Mouse (Mus musculus) CH12.LX (cell line): ENCODE results near the gene Cdk14. TPM values are rescaled to one million over a fixed set of nuclear protein-coding genes. Genes with fewer than 3 reads are reported as not detected.
A peak's percentile ranks its signal among the peaks of the same experiment; 100 is the strongest.

Experiments used
- DNase-seq: peaks from one replicate; pipeline ENCODE4 v3.0.0-alpha.2; 2013; ENCODE audit errors: extremely low read depth
- H3K27ac ChIP-seq: 2 replicates; pipeline ENCODE4 v1.5.1; 2012; ENCODE audit warnings: low read depth, mild to moderate bottlenecking, control low read depth, moderate library complexity; ENCODE audit not compliant: insufficient read depth
- H3K27me3 ChIP-seq: replicated peaks from 2 replicates; pipeline ENCODE3; 2012; ENCODE audit warnings: inconsistent platforms
- H3K36me3 ChIP-seq, 2 experiments: replicated peaks in 1 of 2; 2 replicates each; pipeline versions ENCODE3 to v1.6.1; 2012; ENCODE audit warnings: inconsistent platforms in 1 of 2, low read length in 1 of 2, mild to moderate bottlenecking in 1 of 2, mixed read lengths in 1 of 2, moderate library complexity in 1 of 2; ENCODE audit not compliant: control insufficient read depth in 1 of 2, insufficient read depth in 1 of 2
- H3K4me1 ChIP-seq, 2 experiments: 2 replicates each; pipeline ENCODE4 v1.6.1; 2012; ENCODE audit warnings: inconsistent platforms in 1 of 2, moderate library complexity in 1 of 2; ENCODE audit not compliant: insufficient read depth in 2 of 2, control insufficient read depth in 1 of 2
- H3K4me2 ChIP-seq: 2 replicates; pipeline ENCODE4 v1.6.1; 2012; ENCODE audit warnings: low read depth, mild to moderate bottlenecking, control low read depth; ENCODE audit not compliant: poor library complexity, insufficient read depth, severe bottlenecking
- H3K4me3 ChIP-seq, 3 experiments: fragments of 150-350 bp in 1 of 3; sonication (generic) in 1 of 3; replicated peaks in 1 of 3; 2 replicates each; pipeline versions ENCODE3 to v1.5.1; 2011 to 2012; ENCODE audit warnings: low read depth in 2 of 3, low read length in 2 of 3, mild to moderate bottlenecking in 2 of 3, moderate library complexity in 2 of 3, control low read depth in 1 of 3, improper control_type of control experiment in 1 of 3, inconsistent platforms in 1 of 3, mixed read lengths in 1 of 3; ENCODE audit not compliant: poor library complexity in 1 of 3
- H3K79me2 ChIP-seq: replicated peaks from 2 replicates; pipeline ENCODE4 v1.6.1; 2012; ENCODE audit warnings: mild to moderate bottlenecking, moderate library complexity; ENCODE audit not compliant: control insufficient read depth, poor library complexity, insufficient read depth, severe bottlenecking; ENCODE audit errors: extremely low read depth
- H3K9ac ChIP-seq: 2 replicates; pipeline ENCODE4 v1.6.1; 2012; ENCODE audit warnings: low read depth, mild to moderate bottlenecking, control low read depth, moderate library complexity; ENCODE audit not compliant: insufficient read depth
- H3K9me3 ChIP-seq: replicated peaks from 2 replicates; pipeline ENCODE3; 2012; ENCODE audit warnings: low read length, inconsistent platforms, mixed read lengths
- BHLHE40 ChIP-seq: IDR thresholded peaks from 2 replicates; pipeline ENCODE4 v1.6.1; 2011; ENCODE audit warnings: mild to moderate bottlenecking, low read depth, low read length, improper control_type of control experiment
- CHD2 ChIP-seq: IDR thresholded peaks from 2 replicates; pipeline ENCODE4 v1.6.1; 2011; ENCODE audit warnings: low read length, improper control_type of control experiment
- CTCF ChIP-seq, 2 experiments: IDR thresholded peaks in 1 of 2; conservative IDR thresholded peaks in 1 of 2; 2 replicates each; pipeline ENCODE4 v1.5.1; 2011 to 2012; ENCODE audit warnings: low read depth in 2 of 2, low read length in 2 of 2, improper control_type of control experiment in 1 of 2, inconsistent platforms in 1 of 2, mild to moderate bottlenecking in 1 of 2, moderate library complexity in 1 of 2
- E2F4 ChIP-seq: IDR thresholded peaks from 2 replicates; pipeline ENCODE4 v1.6.1; 2011; ENCODE audit warnings: low read depth, low read length, improper control_type of control experiment; ENCODE audit not compliant: insufficient replicate concordance
- EP300 ChIP-seq: IDR thresholded peaks from 2 replicates; pipeline ENCODE4 v1.6.1; 2011; ENCODE audit warnings: low read length, improper control_type of control experiment
- ETS1 ChIP-seq: conservative IDR thresholded peaks from 2 replicates; pipeline ENCODE4 v1.6.1; 2012; ENCODE audit warnings: low read depth, mild to moderate bottlenecking, inconsistent platforms, low read length, improper control_type of control experiment, moderate library complexity
- GABPA ChIP-seq: IDR thresholded peaks from 2 replicates; pipeline ENCODE4 v1.6.1; 2012; ENCODE audit warnings: low read depth, low read length, improper control_type of control experiment, inconsistent platforms; ENCODE audit not compliant: insufficient replicate concordance
- HCFC1 ChIP-seq: IDR thresholded peaks from 2 replicates; pipeline ENCODE4 v1.6.1; 2012; ENCODE audit warnings: low read depth, mild to moderate bottlenecking, inconsistent platforms, low read length, improper control_type of control experiment
- IRF4 ChIP-seq: IDR thresholded peaks from 2 replicates; pipeline ENCODE4 v1.6.1; 2014; ENCODE audit warnings: low read depth, mild to moderate bottlenecking, inconsistent platforms, low read length, improper control_type of control experiment
- JUN ChIP-seq: IDR thresholded peaks from 2 replicates; pipeline ENCODE4 v1.6.1; 2011; ENCODE audit warnings: low read depth, mild to moderate bottlenecking, low read length, improper control_type of control experiment, moderate library complexity; ENCODE audit not compliant: insufficient read depth
- JUND ChIP-seq: conservative IDR thresholded peaks from 2 replicates; pipeline ENCODE4 v1.6.1; 2011; ENCODE audit warnings: low read depth, low read length, improper control_type of control experiment
- KAT2A ChIP-seq: IDR thresholded peaks from 2 replicates; pipeline ENCODE4 v1.6.1; 2012; ENCODE audit warnings: low read length, improper control_type of control experiment, inconsistent platforms; ENCODE audit not compliant: insufficient replicate concordance
- MAX ChIP-seq: IDR thresholded peaks from 2 replicates; pipeline ENCODE4 v1.6.1; 2011; ENCODE audit warnings: low read length, improper control_type of control experiment
- MAZ ChIP-seq: IDR thresholded peaks from 2 replicates; pipeline ENCODE4 v1.6.1; 2012; ENCODE audit warnings: low read depth, mild to moderate bottlenecking, inconsistent platforms, low read length, improper control_type of control experiment, moderate library complexity
- MYC ChIP-seq: IDR thresholded peaks from 2 replicates; pipeline ENCODE4 v1.6.1; 2011; ENCODE audit warnings: low read depth, mild to moderate bottlenecking, improper control_type of control experiment, low read length
- NELFE ChIP-seq: IDR thresholded peaks from 2 replicates; pipeline ENCODE4 v1.6.1; 2011; ENCODE audit warnings: low read depth, low read length, improper control_type of control experiment
- POLR2AphosphoS2 ChIP-seq: IDR thresholded peaks from 2 replicates; pipeline ENCODE4 v1.6.1; 2011; ENCODE audit warnings: low read depth, low read length, improper control_type of control experiment
- RAD21 ChIP-seq: IDR thresholded peaks from 2 replicates; pipeline ENCODE4 v1.6.1; 2011; ENCODE audit warnings: low read depth, mild to moderate bottlenecking, low read length, improper control_type of control experiment, moderate library complexity
- SIN3A ChIP-seq: IDR thresholded peaks from 2 replicates; pipeline ENCODE4 v1.6.1; 2012; ENCODE audit warnings: low read length, improper control_type of control experiment, inconsistent platforms
- SMC3 ChIP-seq: IDR thresholded peaks from 2 replicates; pipeline ENCODE4 v1.6.1; 2011; ENCODE audit warnings: low read depth, low read length, improper control_type of control experiment
- TBP ChIP-seq: conservative IDR thresholded peaks from 2 replicates; pipeline ENCODE4 v1.6.1; 2011; ENCODE audit warnings: low read depth, low read length, improper control_type of control experiment
- UBTF ChIP-seq: IDR thresholded peaks from 2 replicates; pipeline ENCODE4 v1.6.1; 2012; ENCODE audit warnings: low read depth, mild to moderate bottlenecking, inconsistent platforms, low read length, improper control_type of control experiment, moderate library complexity
- ZC3H11A ChIP-seq: IDR thresholded peaks from 2 replicates; pipeline ENCODE4 v1.6.1; 2012; ENCODE audit warnings: low read depth, mild to moderate bottlenecking, inconsistent platforms, low read length, improper control_type of control experiment
- ZMIZ1 ChIP-seq: IDR thresholded peaks from 2 replicates; pipeline ENCODE4 v1.6.1; 2012; ENCODE audit warnings: low read depth, mild to moderate bottlenecking, inconsistent platforms, low read length, improper control_type of control experiment
- ZNF384 ChIP-seq: IDR thresholded peaks from 2 replicates; pipeline ENCODE4 v1.6.1; 2012; ENCODE audit warnings: low read depth, low read length, improper control_type of control experiment, inconsistent platforms
- dilution Hi-C: fragments of 300-500 bp; cut with MboI; formaldehyde crosslinking; loops from 2 replicates; pipeline ENCODE4 v1.14.3; 2020; ENCODE audit warnings: low sequenced_read_pairs; ENCODE audit not compliant: extremely low pct_unique_long_range_greater_than_20kb, extremely low pct_ligation_motif_present
- in situ Hi-C: fragments of 300-500 bp; cut with MboI; formaldehyde crosslinking; loops from 3 replicates; pipeline ENCODE4 v1.14.3; 2019; ENCODE audit warnings: low sequenced_read_pairs, low pct_ligation_motif_present, low pct_unique_long_range_greater_than_20kb, mixed read lengths
- polyA plus RNA-seq: library from polyadenylated mRNA; unstranded; fragments of >175 nt; gene quantifications from 2 replicates; pipeline ENCODE4 v1.2.1, GENCODE M21; 2012; ENCODE audit warnings: low read depth; ENCODE audit not compliant: insufficient read length
- total RNA-seq, 2 experiments: library from RNA; depleted of rRNA; stranded (reverse); fragments of 300-350 nt in 1 of 2; fragments of >200 nt in 1 of 2; gene quantifications; 2 replicates each; pipeline ENCODE4 v1.2.3; 2012 to 2014

The Cdk14 gene
- total and polyA plus RNA-seq, 3 experiments: 3.7 to 12.0 (median 8.9) TPM

DNA sequence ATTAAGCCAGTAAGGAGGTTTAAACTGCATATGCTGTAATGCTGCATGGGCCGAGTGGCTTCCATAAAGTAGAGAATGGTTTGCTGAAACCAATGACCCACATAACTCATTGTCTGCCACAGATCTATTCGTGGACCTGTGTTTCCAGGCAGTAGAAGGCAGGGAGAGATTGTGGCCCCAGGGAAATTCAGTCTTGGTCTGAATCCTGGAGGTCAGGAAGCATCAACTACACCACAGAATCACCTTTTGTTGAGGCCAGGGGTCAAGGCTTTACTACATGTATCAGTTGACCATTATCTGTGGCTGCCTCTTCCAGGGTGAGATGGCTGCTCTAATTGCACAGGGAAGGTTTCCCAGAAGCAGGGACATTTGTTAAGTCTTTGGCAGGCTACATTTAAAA, 643.6 kb downstream of the Cdk14 start:
- no peaks in the 10 kb centered on the region for H3K79me2 ChIP-seq
- no peak for DNase-seq
- dilution Hi-C loops: no loop called here

GRCm38 (mm10) chr5:4773090-4773772, 646.9 kb downstream of the Cdk14 start:
- dilution Hi-C loops: no loop called here

More for the DNA sequence above, 643.6 kb downstream of the Cdk14 start:
- Histone ChIP-seq H3K27me3 (no peaks in the 10 kb centered on the region), H3K9me3 (no peaks in the 10 kb centered on the region), H3K4me3 (no peak overlapping the region), H3K36me3 (no peaks in the 10 kb centered on the region), H3K9ac (no peak overlapping the region), H3K4me2 (no peak overlapping the region), H3K4me1 (no peaks in the 10 kb centered on the region), H3K27ac (no peak overlapping the region)
- in situ Hi-C loops: no loop called here
- TF ChIP-seq UBTF (no peak), KAT2A (no peak), ETS1 (no peak), CHD2 (no peak), JUND (no peak), NELFE (no peak)

GRCm38 (mm10) chr5:4770609-4771008, 649.5 kb downstream of the Cdk14 start:
- Histone ChIP-seq H3K4me3 (no peak overlapping the region), H3K4me2 (no peak overlapping the region; the same call in 1 of the 2 replicates), H3K36me3 (no peaks in the 10 kb centered on the region), H3K9ac (no peak overlapping the region), H3K27me3 (no peaks in the 10 kb centered on the region), H3K27ac (peak overlapping the region; percentile 37; the same call in 1 of the 2 replicates), H3K79me2 (no peaks in the 10 kb centered on the region), H3K4me1 (peaks cover 24 to 49% of the 10 kb centered on the region in 2 experiments), H3K9me3 (no peaks in the 10 kb centered on the region)
- in situ Hi-C loops (no loop called here), dilution Hi-C loops (no loop called here)
- DNase-seq: peak; percentile 65
- TF ChIP-seq MAX (no peak), ZMIZ1 (no peak), CHD2 (peak; percentile 71), ETS1 (peak; percentile 82), ZNF384 (peak; percentile 48), SIN3A (no peak), MYC (no peak), JUN (peak; percentile 97), SMC3 (no peak; the same call in 1 of the 2 replicates), TBP (0 out of 2 replicates have a peak, but pooled peaks have one; percentile 69), EP300 (peak; percentile 100), NELFE (no peak), E2F4 (no peak), IRF4 (peak; percentile 100), RAD21 (no peak), POLR2AphosphoS2 (no peak), MAZ (0 out of 2 replicates have a peak, but pooled peaks have one; percentile 24), HCFC1 (no peak), GABPA (no peak), BHLHE40 (peak; percentile 77)

More at GRCm38 (mm10) chr5:4773090-4773772, 646.9 kb downstream of the Cdk14 start:
- in situ Hi-C loops: no loop called here
- DNase-seq: no peak
- Histone ChIP-seq H3K79me2 (no peaks in the 10 kb centered on the region), H3K9me3 (no peaks in the 10 kb centered on the region)
- TF ChIP-seq ZC3H11A (no peak), CTCF (conservative IDR thresholded peaks at IDR 0.05 in 1 of 2, IDR thresholded peaks at IDR 0.05 in 1 of 2; ENCODE audit: low read depth in 2 of 2, low read length in 2 of 2) (peak in 1 of 2 experiments; percentile 17; a peak in 1 of 4 replicates), SMC3 (no peak)
- TF ChIP-seq, all 38 proteins: peak for 1
- no peak overlapping the region for H3K9ac ChIP-seq
- H3K36me3 ChIP-seq: no peaks in the 10 kb centered on the region
- H3K4me1 ChIP-seq: peaks cover 10 to 27% of the 10 kb centered on the region in 2 experiments
- H3K4me3 ChIP-seq: no peak overlapping the region
- H3K27ac ChIP-seq: no peak overlapping the region
- no peaks in the 10 kb centered on the region for H3K27me3 ChIP-seq
- no peak overlapping the region for H3K4me2 ChIP-seq
